Mouse (Mus musculus) intestine, postnatal 0 days (tissue): ENCODE measurements at regions not wholly inside any gene's neighbourhood (a gene's known extent, or its start where the extent isn't known, plus 50 kb on each side); places are given as distances from the start of the nearest gene placed in this dataset.

Experiments
- ATAC-seq: fragments of 200-750 bp; cut with Nextera tagmentation; 2 replicates; pipeline ENCODE4 v1.8.0; 2017; ENCODE audit warnings: mild to moderate bottlenecking, moderate TSS enrichment, moderate library complexity
- H3K27ac ChIP-seq: fragments of 300-500 bp; sonication (generic); 2 replicates; pipeline ENCODE4 v1.5.1; 2014; ENCODE audit warnings: mild to moderate bottlenecking, low read depth, low read length, moderate library complexity
- H3K27me3 ChIP-seq: fragments of 300-500 bp; sonication (generic); replicated peaks from 2 replicates; pipeline ENCODE4 v1.6.1; 2014; ENCODE audit warnings: low read length, mixed read lengths; ENCODE audit not compliant: control insufficient read depth, insufficient read depth
- H3K36me3 ChIP-seq: fragments of 300-500 bp; sonication (generic); 2 replicates; pipeline ENCODE4 v1.6.1; 2014; ENCODE audit warnings: mild to moderate bottlenecking, moderate library complexity; ENCODE audit not compliant: control insufficient read depth, insufficient read depth
- H3K4me1 ChIP-seq: fragments of 300-500 bp; sonication (generic); replicated peaks from 2 replicates; pipeline ENCODE4 v1.6.1; 2014; ENCODE audit warnings: antibody characterized with exemption, low read length, mixed read lengths; ENCODE audit not compliant: control insufficient read depth, insufficient read depth
- H3K4me2 ChIP-seq: fragments of 300-500 bp; sonication (generic); replicated peaks from 2 replicates; pipeline ENCODE4 v1.6.1; 2014; ENCODE audit warnings: low read depth, mild to moderate bottlenecking, moderate library complexity
- H3K4me3 ChIP-seq: fragments of 300-500 bp; sonication (generic); 2 replicates; pipeline ENCODE4 v1.5.1; 2014; ENCODE audit warnings: low read depth, low read length
- H3K9ac ChIP-seq: fragments of 300-500 bp; sonication (generic); 2 replicates; pipeline ENCODE4 v1.6.1; 2014; ENCODE audit warnings: mild to moderate bottlenecking, low read depth, low read length
- H3K9me3 ChIP-seq: fragments of 300-500 bp; sonication (generic); 2 replicates; pipeline ENCODE4 v1.6.1; 2016; ENCODE audit warnings: mixed run types; ENCODE audit not compliant: control insufficient read depth
- CTCF ChIP-seq: sonication (generic); IDR thresholded peaks from 2 replicates; pipeline ENCODE4 v1.5.1; 2016; ENCODE audit warnings: low read depth, mild to moderate bottlenecking, control low read depth, antibody characterized with exemption, moderate library complexity
- WGBS: fragments of 180-500 bp; shearing (Covaris S2); extraction: QIAGEN DNeasy Blood & Tissue Kit; methylation state at CpG from one replicate; pipeline ENCODE4 v1.1.7; 2014; 5-methylcytosine and 5-hydroxymethylcytosine counted together

GRCm38 (mm10) chr8:101462515-101462914 lies 1322.9 kb downstream of the Cdh11 start:
- Histone ChIP-seq H3K27me3 (no peaks in the 10 kb centered on the region), H3K36me3 (no peaks in the 10 kb centered on the region), H3K4me2 (no peak overlapping the region), H3K27ac (no peak overlapping the region), H3K4me3 (no peak overlapping the region), H3K9me3 (no peaks in the 10 kb centered on the region), H3K9ac (no peak overlapping the region), H3K4me1 (no peaks in the 10 kb centered on the region)
- no peak for TF ChIP-seq CTCF
- ATAC-seq = no peak
- WGBS = 83% methylated on average over 1 of the region's 1 CpGs

GRCm38 (mm10) chr8:101444730-101445129 lies 1340.7 kb downstream of the Cdh11 start:
- Histone ChIP-seq H3K4me1 (no peaks in the 10 kb centered on the region), H3K9ac (no peak overlapping the region), H3K4me3 (no peak overlapping the region), H3K9me3 (no peaks in the 10 kb centered on the region), H3K27me3 (no peaks in the 10 kb centered on the region), H3K36me3 (no peaks in the 10 kb centered on the region), H3K27ac (no peak overlapping the region), H3K4me2 (no peak overlapping the region)
- TF ChIP-seq CTCF = no peak
- WGBS = 82% methylated on average over 1 of the region's 1 CpGs
- ATAC-seq = no peak

- no peak overlapping the region for H3K9ac ChIP-seq
- ATAC-seq = no peak
- no peaks in the 10 kb centered on the region for H3K36me3 ChIP-seq
- no peaks in the 10 kb centered on the region for H3K9me3 ChIP-seq
- H3K27me3 ChIP-seq = no peaks in the 10 kb centered on the region
- TF ChIP-seq CTCF = no peak
- no peak overlapping the region for H3K4me2 ChIP-seq
- no peaks in the 10 kb centered on the region for H3K4me1 ChIP-seq
- H3K4me3 ChIP-seq = no peak overlapping the region
- no peak overlapping the region for H3K27ac ChIP-seq
- WGBS = 88% methylated on average over 2 of the region's 2 CpGs
Measured at GRCm38 (mm10) chr8:101442563-101442962, 1342.9 kb downstream of the Cdh11 start.

- Histone ChIP-seq H3K36me3 (no peaks in the 10 kb centered on the region), H3K4me3 (no peak overlapping the region), H3K4me2 (no peak overlapping the region), H3K27ac (no peak overlapping the region), H3K27me3 (no peaks in the 10 kb centered on the region), H3K4me1 (no peaks in the 10 kb centered on the region), H3K9me3 (no peaks in the 10 kb centered on the region), H3K9ac (no peak overlapping the region)
- TF ChIP-seq CTCF = no peak
- WGBS = 28% methylated on average over 4 of the region's 4 CpGs
- no peak for ATAC-seq
Measured at GRCm38 (mm10) chr8:101435691-101436090, 1349.8 kb downstream of the Cdh11 start.
